Mouse (Mus musculus) olfactory bulb, adult 2 months (tissue): ENCODE results near the gene Slc16a10. TPM values are rescaled to one million over a fixed set of nuclear protein-coding genes. Genes with fewer than 3 reads are reported as not detected.
A peak's percentile ranks its signal among the peaks of the same experiment; 100 is the strongest.

Experiments
- H3K27ac ChIP-seq: fragments of 200-500 bp; 2 replicates; pipeline ENCODE4 v1.5.1; 2012; ENCODE audit warnings: low read depth, low read length; ENCODE audit not compliant: insufficient read depth
- H3K4me1 ChIP-seq: fragments of 200-500 bp; 2 replicates; pipeline ENCODE4 v1.6.1; 2012; ENCODE audit warnings: low read length; ENCODE audit not compliant: control insufficient read depth, insufficient read depth
- H3K4me3 ChIP-seq: fragments of 200-500 bp; 2 replicates; pipeline ENCODE4 v1.5.1; 2012; ENCODE audit warnings: mild to moderate bottlenecking, low read depth, low read length, moderate library complexity; ENCODE audit not compliant: insufficient read depth
- CTCF ChIP-seq: fragments of 200-500 bp; IDR thresholded peaks from 2 replicates; pipeline ENCODE4 v1.5.1; 2012; ENCODE audit warnings: low read depth, mild to moderate bottlenecking, low read length, moderate library complexity; ENCODE audit not compliant: insufficient read depth
- POLR2A ChIP-seq: fragments of 200-500 bp; IDR thresholded peaks from 2 replicates; pipeline ENCODE4 v1.6.1; 2012; ENCODE audit warnings: mild to moderate bottlenecking, low read depth, low read length, moderate library complexity; ENCODE audit not compliant: insufficient read depth
- WGBS: fragments of 180-500 bp; shearing (Covaris S2); methylation state at CpG from one replicate; pipeline ENCODE4 v1.1.7; 2018; 5-methylcytosine and 5-hydroxymethylcytosine counted together
- polyA plus RNA-seq: library from polyadenylated mRNA; stranded (reverse); fragments of >200 nt; gene quantifications from 2 replicates; pipeline ENCODE4 v1.2.4, GENCODE M21; 2012; ENCODE audit warnings: low replicate concordance; ENCODE audit not compliant: missing spikeins, insufficient read depth, insufficient read length

Slc16a10 gene
- polyA plus RNA-seq, 1 experiment, result not detected

DNA sequence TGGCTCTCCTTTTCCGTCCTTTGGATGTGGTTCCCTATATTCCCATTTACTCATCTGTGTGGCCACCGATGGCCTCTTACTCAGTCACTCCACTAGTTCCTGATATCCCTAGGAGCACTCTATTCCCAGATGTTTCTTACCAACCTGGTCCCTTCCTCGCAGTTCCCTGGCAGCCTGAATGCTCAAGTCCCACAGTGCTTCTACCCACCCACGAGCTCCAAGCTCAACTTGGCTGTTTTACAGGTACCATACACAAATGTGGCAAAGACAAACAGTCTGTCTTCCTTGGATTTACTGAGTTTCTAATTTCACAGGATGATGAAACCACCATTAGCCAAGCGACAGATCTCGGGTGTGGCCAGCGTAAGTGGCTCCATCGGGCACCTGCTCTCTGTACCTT, 87.6 kb downstream of the Slc16a10 start:
- Histone ChIP-seq H3K4me3 (no peak overlapping the region), H3K27ac (no peak overlapping the region), H3K4me1 (peaks cover 4% of the 10 kb centered on the region; the same call in 1 of the 2 replicates)
- 93% methylated on average over 8 of the region's 8 CpGs for WGBS
- TF ChIP-seq POLR2A (no peak), CTCF (no peak)

DNA sequence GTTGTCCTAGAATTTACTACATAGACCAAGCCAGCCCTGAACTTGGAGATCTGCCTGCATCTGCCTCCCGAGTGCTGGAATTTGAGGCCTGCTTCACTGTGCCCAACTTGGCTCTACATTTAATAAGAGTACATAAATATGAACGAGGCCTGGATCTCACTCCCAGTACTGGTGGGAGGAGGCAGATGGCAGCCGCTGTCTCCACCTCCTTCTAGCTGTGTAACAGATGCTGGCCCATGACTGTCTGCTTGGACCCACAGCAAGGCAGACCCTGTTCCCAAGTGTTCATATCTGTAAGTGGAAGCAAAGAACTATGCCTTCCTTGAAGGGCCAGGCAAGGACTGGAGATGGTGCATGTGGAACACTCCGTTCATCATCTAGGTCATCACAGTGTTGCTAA, 88.2 kb downstream of the Slc16a10 start:
- no peak overlapping the region for H3K4me3 ChIP-seq
- 84% methylated on average over 4 of the region's 4 CpGs for WGBS
- no peak overlapping the region for H3K27ac ChIP-seq
- H3K4me1 ChIP-seq, result 0 out of 2 replicates have a peak, but pooled peaks cover 2% of the 10 kb centered on the region
- TF ChIP-seq CTCF (no peak), POLR2A (no peak)

GRCm38 (mm10) chr10:40053257-40053895, 88.7 kb downstream of the Slc16a10 start:
- 0 out of 2 replicates have a peak, but pooled peaks cover 2% of the 10 kb centered on the region for H3K4me1 ChIP-seq
- TF ChIP-seq POLR2A, result no peak
- TF ChIP-seq CTCF, result no peak
- no peak overlapping the region for H3K27ac ChIP-seq
- no peak overlapping the region for H3K4me3 ChIP-seq
- WGBS, result 44% methylated on average over 3 of the region's 3 CpGs

GRCm38 (mm10) chr10:40051997-40052396, 90.1 kb downstream of the Slc16a10 start:
- Histone ChIP-seq H3K27ac (no peak overlapping the region), H3K4me1 (0 out of 2 replicates have a peak, but pooled peaks cover 2% of the 10 kb centered on the region), H3K4me3 (no peak overlapping the region)
- 93% methylated on average over 3 of the region's 3 CpGs for WGBS
- TF ChIP-seq CTCF (no peak), POLR2A (no peak)

DNA sequence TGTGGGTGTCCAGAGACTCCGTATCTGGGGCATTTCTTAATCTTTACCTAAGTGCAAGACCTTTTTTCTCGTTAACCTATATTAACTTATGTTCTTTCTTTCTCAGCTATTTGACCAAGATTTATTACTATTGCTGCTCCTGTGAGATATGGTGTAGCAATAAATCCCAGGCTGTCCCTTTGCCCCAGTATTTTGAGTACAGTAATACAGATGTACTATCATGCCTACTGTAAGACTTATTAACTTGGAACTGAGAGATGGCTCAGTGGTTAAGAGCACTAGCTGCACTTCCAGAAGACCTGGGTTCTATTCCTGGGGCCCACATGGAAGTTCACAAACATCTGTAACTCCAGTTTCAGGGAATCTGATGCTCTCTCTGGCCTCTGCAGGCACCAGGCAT, 91.3 kb downstream of the Slc16a10 start:
- Histone ChIP-seq H3K4me3 (no peak overlapping the region), H3K27ac (no peak overlapping the region), H3K4me1 (0 out of 2 replicates have a peak, but pooled peaks cover 2% of the 10 kb centered on the region)
- 98% methylated on average over 2 of the region's 2 CpGs for WGBS
- TF ChIP-seq CTCF, result no peak
- no peak for TF ChIP-seq POLR2A

DNA sequence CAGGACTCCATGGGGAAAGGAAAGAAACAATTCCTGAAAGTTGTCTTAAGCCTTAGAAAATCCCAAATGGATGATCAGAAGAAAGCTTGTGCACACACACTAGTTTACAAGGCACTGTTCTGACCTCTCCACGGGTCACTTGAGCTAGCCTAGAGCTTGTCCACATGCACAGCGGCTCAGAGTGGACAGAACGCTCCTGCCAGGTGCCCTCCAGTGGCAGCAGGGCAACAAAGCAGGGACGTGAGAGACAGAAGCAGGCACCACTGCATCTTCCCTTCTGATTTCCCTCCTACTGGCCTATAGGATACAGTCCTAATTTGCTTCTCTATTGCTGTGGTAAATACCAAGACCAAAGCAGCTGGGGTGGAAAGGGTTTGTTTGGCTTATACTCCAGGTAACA, 100.7 kb downstream of the Slc16a10 start:
- Histone ChIP-seq H3K4me1 (peaks cover 3% of the 10 kb centered on the region), H3K27ac (no peak overlapping the region), H3K4me3 (no peak overlapping the region)
- WGBS, result 45% methylated on average over 4 of the region's 4 CpGs
- TF ChIP-seq POLR2A (no peak), CTCF (no peak)

DNA sequence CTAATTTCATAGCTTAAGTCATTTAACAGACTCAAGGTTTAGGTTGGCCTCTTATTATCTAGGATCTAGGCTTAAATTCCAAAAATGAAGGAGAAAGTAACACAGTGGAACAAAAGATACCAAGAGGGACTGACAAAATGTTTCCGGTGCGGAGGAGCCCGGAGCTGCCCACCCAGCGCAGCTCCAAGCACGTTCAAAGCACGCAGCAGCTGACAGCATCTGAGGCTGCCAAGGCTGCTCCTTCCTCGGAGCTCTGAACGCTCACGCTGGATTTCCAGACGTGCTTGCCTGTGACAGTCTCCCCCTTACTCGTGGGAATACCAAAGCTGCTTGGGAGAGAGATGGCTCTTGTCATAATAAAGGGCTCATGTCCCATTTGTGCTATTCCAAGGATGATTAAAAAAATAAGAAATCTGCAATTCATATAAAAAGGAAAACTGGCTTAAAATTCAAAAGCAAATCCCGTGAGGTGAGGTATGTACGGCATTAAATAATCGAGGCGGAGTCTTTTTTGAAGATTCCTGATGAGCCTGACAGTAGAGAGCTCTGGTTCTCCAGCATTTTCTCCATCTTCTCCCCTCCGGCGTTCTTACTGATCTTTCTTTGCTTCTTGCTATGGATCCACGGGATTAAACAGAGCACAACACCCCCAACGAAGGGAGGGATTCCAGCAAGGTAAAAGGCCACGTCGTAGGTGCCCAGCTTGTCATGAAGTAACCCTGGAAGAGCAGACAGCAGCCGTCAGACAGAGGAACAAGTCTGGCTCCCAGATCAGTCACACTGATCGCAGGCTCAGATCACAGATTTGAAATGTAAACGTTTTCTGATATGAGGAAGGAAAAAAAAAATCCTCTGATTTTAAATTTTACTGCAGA, 105.1 kb downstream of the Slc16a10 start:
- Histone ChIP-seq H3K27ac (peak overlapping the region; percentile 44; the same call in 1 of the 2 replicates), H3K4me3 (no peak overlapping the region), H3K4me1 (peaks cover 13% of the 10 kb centered on the region)
- 53% methylated on average over 24 of the region's 24 CpGs for WGBS
- TF ChIP-seq CTCF (no peak), POLR2A (no peak)

DNA sequence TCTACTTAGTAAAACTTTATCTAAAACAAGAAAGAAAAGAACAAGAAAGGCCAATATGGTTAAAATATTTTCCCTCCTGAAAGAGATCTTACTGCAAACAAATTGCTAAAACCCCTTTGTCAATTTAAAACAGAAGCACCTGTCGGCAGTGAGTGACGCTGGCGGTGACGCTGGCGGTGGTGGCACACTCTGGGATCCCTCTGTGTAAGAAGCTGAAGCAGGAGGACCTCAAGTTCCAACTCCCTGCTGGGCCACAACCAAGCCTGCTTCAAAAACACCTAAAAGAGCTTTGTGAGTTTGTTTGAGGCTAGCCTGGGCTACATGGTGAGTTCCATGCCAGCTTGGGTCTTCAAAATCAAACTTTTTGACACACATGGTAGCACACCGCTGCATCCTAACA, 107.1 kb downstream of the Slc16a10 start:
- Histone ChIP-seq H3K4me3 (no peak overlapping the region), H3K27ac (no peak overlapping the region), H3K4me1 (peaks cover 13% of the 10 kb centered on the region)
- TF ChIP-seq POLR2A, result no peak
- no peak for TF ChIP-seq CTCF
- WGBS, result 97% methylated on average over 6 of the region's 6 CpGs

- 23% methylated on average over 2 of the region's 2 CpGs for WGBS
- Histone ChIP-seq H3K27ac (peak overlapping the region; percentile 55), H3K4me1 (peaks cover 13% of the 10 kb centered on the region), H3K4me3 (no peak overlapping the region)
- TF ChIP-seq POLR2A (no peak), CTCF (no peak)
Observed at GRCm38 (mm10) chr10:40032897-40033296, 109.2 kb downstream of the Slc16a10 start.
